Mouse (Mus musculus): ENCODE data around the gene Hmg20a.
A peak's percentile ranks its signal among the peaks of the same experiment; 100 is the strongest.

- TF ChIP-seq CTCF (IDR thresholded peaks at IDR 0.05; ENCODE audit: extremely low read depth, insufficient read depth, low read length) (peak; percentile 77), POLR2A (IDR thresholded peaks at IDR 0.05; ENCODE audit: extremely low read depth, insufficient read depth, low read length) (peak; percentile 59; the same call in 1 of the 2 replicates)
These were observed 87.7 kb downstream of the Hmg20a start for GRCm38 (mm10) chr9:56505793-56506755.
